Mouse (Mus musculus): ENCODE results near the gene Strn4. TPM values are rescaled to one million over a fixed set of nuclear protein-coding genes. Genes with fewer than 3 reads are reported as not detected.

Gene Strn4
- total and polyA plus RNA-seq, 3 experiments: 46.0 to 74.5 (median 63.5) TPM

DNA sequence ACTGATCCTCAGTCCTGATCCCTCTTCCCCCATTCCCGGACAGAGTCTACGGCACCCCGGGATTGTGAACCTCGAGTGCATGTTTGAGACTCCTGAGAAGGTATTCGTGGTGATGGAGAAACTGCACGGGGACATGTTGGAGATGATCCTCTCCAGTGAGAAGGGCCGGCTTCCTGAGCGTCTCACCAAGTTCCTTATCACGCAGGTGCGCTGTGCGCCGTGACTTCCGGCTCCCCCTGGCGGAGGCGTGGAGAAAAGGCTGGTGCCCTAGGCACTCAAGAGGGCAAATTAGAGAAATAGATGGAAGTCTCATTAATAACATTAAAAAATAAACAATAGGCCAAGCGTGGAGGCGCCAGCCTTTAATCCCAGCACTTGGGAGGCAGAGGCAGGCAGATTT lies 42.6 kb downstream of the Strn4 start:
- H3K79me2 ChIP-seq (replicated peaks; ENCODE audit: control insufficient read depth, extremely low read depth, insufficient read depth, poor library complexity, severe bottlenecking): no peaks in the 10 kb centered on the region
- H3K9ac ChIP-seq (ENCODE audit: insufficient read depth, low read depth): no peak overlapping the region
- H3K27me3 ChIP-seq (replicated peaks): no peaks in the 10 kb centered on the region
- in situ Hi-C loops (cut with MboI; ENCODE audit: low pct_ligation_motif_present, low pct_unique_long_range_greater_than_20kb, low sequenced_read_pairs) (no loop called here), dilution Hi-C loops (cut with MboI; ENCODE audit: extremely low pct_ligation_motif_present, extremely low pct_unique_long_range_greater_than_20kb, low sequenced_read_pairs) (no loop called here)
- H3K9me3 ChIP-seq (replicated peaks; ENCODE audit: low read length): no peaks in the 10 kb centered on the region
- no peak overlapping the region for H3K4me2 ChIP-seq (ENCODE audit: insufficient read depth, low read depth, poor library complexity, severe bottlenecking)
- peaks cover 72 to 94% of the 10 kb centered on the region in 2 experiments for H3K36me3 ChIP-seq (replicated peaks in 1 of 2; ENCODE audit: control insufficient read depth in 1 of 2, insufficient read depth in 1 of 2, low read length in 1 of 2)
- H3K27ac ChIP-seq (ENCODE audit: insufficient read depth, low read depth): no peak overlapping the region
- TF ChIP-seq PAX5 (IDR thresholded peaks at IDR 0.05; ENCODE audit: low read length) (no peak), RAD21 (IDR thresholded peaks at IDR 0.05; ENCODE audit: low read depth, low read length) (peak; percentile 23), EP300 (IDR thresholded peaks at IDR 0.05; ENCODE audit: low read length) (no peak), POLR2AphosphoS2 (IDR thresholded peaks at IDR 0.05; ENCODE audit: low read depth, low read length) (no peak), SIN3A (IDR thresholded peaks at IDR 0.05; ENCODE audit: low read length) (no peak), ZC3H11A (IDR thresholded peaks at IDR 0.05; ENCODE audit: low read depth, low read length) (no peak), POLR2A (IDR thresholded peaks at IDR 0.05; ENCODE audit: low read depth, low read length) (no peak), MAZ (IDR thresholded peaks at IDR 0.05; ENCODE audit: low read depth, low read length) (no peak), SMC3 (IDR thresholded peaks at IDR 0.05; ENCODE audit: low read depth, low read length) (peak; percentile 55), TBP (conservative IDR thresholded peaks at IDR 0.05; ENCODE audit: low read depth, low read length) (no peak), TCF12 (IDR thresholded peaks at IDR 0.05; ENCODE audit: low read depth, low read length) (no peak), MEF2A (IDR thresholded peaks at IDR 0.05; ENCODE audit: borderline replicate concordance, low read depth, low read length) (no peak), ELF1 (IDR thresholded peaks at IDR 0.05; ENCODE audit: low read depth, low read length) (no peak), UBTF (IDR thresholded peaks at IDR 0.05; ENCODE audit: low read depth, low read length) (no peak), JUN (IDR thresholded peaks at IDR 0.05; ENCODE audit: insufficient read depth, low read depth, low read length) (no peak), KAT2A (IDR thresholded peaks at IDR 0.05; ENCODE audit: insufficient replicate concordance, low read length) (no peak), ETS1 (conservative IDR thresholded peaks at IDR 0.05; ENCODE audit: low read depth, low read length) (no peak), CTCF (conservative IDR thresholded peaks at IDR 0.05 in 1 of 2, IDR thresholded peaks at IDR 0.05 in 1 of 2; ENCODE audit: low read depth in 2 of 2, low read length in 2 of 2) (peak; percentile 21 to 67; a peak in 3 of 4 replicates), MXI1 (IDR thresholded peaks at IDR 0.05; ENCODE audit: low read depth, low read length) (no peak), JUND (conservative IDR thresholded peaks at IDR 0.05; ENCODE audit: low read depth, low read length) (no peak), USF2 (conservative IDR thresholded peaks at IDR 0.05; ENCODE audit: low read depth, low read length) (no peak), HCFC1 (IDR thresholded peaks at IDR 0.05; ENCODE audit: low read depth, low read length) (no peak), RCOR1 (conservative IDR thresholded peaks at IDR 0.05; ENCODE audit: low read depth, low read length) (no peak), USF1 (IDR thresholded peaks at IDR 0.05; ENCODE audit: low read depth, low read length) (no peak)
- DNase-seq (ENCODE audit: extremely low read depth): no peak
- H3K4me1 ChIP-seq (ENCODE audit: control insufficient read depth in 1 of 2, insufficient read depth in 2 of 2): peaks cover 0 to 16% of the 10 kb centered on the region in 2 experiments; a peak in 2 of 4 replicates
- no peak overlapping the region for H3K4me3 ChIP-seq (replicated peaks in 1 of 3; ENCODE audit: low read depth in 2 of 3, low read length in 2 of 3, poor library complexity in 1 of 3)

All from CH12.LX (cell line).